Mouse (Mus musculus) gastrocnemius, postnatal 25 days (tissue): ENCODE measurements around the gene Polm. TPM values are rescaled to one million over a fixed set of nuclear protein-coding genes. Genes with fewer than 3 reads are reported as not detected.

Experiments
- total RNA-seq, 2 experiments: library from RNA; stranded (reverse); gene quantifications; 1 replicate in 1 of 2; 2 replicates in 1 of 2; pipeline ENCODE4 v1.2.3; 2021

Gene Polm
- total RNA-seq, 2 experiments from 2014 or later, result 1.8 to 2.8 TPM

Other genes starting within 250 kb of the Polm start
- gene Mrps24, start 122.3 kb downstream of the Polm start, total RNA-seq, result 10 to 100 TPM; 89.1 to 96.9 TPM
- gene Urgcp, start 75.6 kb downstream of the Polm start, total RNA-seq, result 10 to 100 TPM; 39.0 to 41.3 TPM
- 10 to 100 TPM; 11.7 to 14.8 TPM for gene Dbnl, start 49.5 kb downstream of the Polm start, total RNA-seq
- gene Pgam2, start 34.3 kb downstream of the Polm start, total RNA-seq, result 1,000 to 10,000 TPM; 3,395 to 3,606 TPM
- gene Aebp1, start 23.9 kb upstream of the Polm start, total RNA-seq, result 10 to 100 TPM; 23.9 to 31.3 TPM
- gene Pold2, start 40.3 kb upstream of the Polm start, total RNA-seq, result 10 to 100 TPM; 34.8 to 37.6 TPM
- not detected for gene Myl7, start 60.8 kb upstream of the Polm start, total RNA-seq
- 1 to 10 TPM; 2.0 to 5.2 TPM for gene Gck, start 112.1 kb upstream of the Polm start, total RNA-seq
- 10 to 100 TPM; 38.1 to 38.9 TPM for gene Ykt6, start 117.7 kb upstream of the Polm start, total RNA-seq
- 100 to 1,000 TPM; 115 to 121 TPM for gene Camk2b, start 228.3 kb upstream of the Polm start, total RNA-seq